Mouse (Mus musculus): ENCODE results near the gene Pcsk5.
A peak's percentile ranks its signal among the peaks of the same experiment; 100 is the strongest.
"Not testable (repeated sequence)": the region's sequence is repeated elsewhere in the genome, so short reads cannot be mapped to it uniquely, and the experiment has no call there.

The Pcsk5 gene

DNA sequence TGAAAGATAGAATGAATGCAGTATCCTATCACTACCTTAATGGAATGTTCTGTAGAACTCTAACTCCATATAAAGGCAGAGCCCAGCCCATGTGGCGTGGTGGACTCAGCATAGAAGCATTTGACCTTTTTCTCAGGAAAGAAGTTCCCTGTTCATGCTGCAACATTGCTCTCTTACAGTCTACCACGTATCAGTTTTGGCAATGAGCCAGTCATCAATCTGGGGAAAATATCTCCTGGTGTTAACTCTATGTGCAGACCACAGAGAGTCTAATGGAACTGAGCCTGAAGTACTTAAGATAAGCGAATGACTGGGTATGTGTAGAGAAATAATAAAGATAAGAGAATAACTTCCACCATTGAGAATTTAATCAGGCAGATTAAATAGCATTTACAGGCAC is 270.2 kb downstream of the Pcsk5 start:
- no peak for DNase-seq

DNA sequence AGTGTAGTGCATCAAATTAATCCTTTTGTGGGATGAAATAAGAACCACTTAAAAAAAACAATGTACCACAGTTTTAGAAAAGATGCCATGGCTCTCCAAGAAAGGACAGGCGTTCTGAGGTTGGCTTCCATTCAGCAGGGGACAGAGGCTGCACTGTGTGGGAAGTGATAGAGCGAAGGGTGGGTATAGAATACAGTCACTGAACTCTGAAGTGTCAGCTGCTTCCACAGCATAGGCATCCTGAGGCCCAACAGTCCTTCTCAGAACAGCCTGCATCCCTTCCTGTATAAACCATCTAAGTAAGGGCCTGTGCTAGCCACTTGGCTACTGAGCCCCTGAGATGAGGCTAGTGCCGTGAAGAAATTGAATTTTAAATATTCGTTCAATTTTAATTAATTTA is 271.3 kb downstream of the Pcsk5 start:
- DNase-seq: no peak

DNA sequence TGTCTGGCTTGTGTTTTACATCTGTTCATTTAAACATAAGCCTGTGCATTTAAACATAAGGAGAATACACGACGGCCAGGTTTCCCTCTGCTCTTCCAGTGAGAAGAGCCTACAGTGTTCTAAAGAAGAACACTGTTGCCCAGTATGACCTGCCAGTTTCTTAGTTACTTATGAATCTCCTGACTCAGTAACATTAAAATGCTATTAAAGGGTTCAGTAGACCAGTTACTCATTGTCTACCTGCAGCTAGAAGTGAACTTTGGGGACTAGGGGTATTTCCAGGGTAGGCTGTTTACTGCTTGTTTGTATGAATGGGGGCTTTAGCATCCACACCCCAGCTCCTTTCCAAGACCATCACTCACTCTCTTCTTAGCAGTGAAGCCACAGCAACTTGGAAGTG is 278.7 kb downstream of the Pcsk5 start:
- DNase-seq: no peak

DNA sequence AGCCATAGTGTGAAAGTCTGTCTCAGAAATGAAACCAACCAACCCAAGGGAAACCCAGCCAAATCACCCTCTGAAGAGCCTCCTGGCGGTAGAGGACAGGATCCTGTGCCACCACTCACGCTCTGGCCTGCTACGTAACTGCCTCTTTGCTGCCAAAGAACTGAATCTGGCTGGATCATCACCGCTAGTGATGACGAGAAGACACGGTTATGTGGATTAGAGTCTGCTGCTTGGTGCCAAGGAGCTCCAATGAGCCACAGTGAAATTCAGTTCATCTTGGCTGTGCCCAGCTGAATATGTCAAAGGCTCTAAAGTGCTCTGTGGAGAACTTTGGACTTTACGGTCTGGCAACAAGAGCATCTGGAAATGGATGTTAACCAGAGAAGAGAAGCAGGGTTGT is 282.3 kb downstream of the Pcsk5 start:
- no peak for DNase-seq

DNA sequence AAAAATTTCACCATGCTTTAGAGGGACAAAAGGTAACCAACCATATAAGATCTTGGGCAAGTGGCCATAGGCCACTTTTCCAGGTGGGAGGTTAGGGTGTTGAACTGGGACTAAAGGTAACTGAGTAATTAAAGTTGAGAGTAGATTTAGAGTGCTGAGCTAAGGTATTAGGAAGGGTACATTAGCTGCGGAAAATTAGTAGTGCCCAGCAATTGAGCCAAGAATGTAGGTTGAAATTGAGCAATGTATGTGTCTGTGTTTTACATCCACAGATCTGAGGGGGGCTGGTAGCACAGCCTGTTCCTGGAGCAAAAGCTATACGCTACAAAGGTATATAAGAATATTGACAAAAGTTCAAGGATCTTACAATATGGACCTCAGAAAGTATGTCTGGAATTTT is 282.9 kb downstream of the Pcsk5 start:
- DNase-seq: no peak

DNA sequence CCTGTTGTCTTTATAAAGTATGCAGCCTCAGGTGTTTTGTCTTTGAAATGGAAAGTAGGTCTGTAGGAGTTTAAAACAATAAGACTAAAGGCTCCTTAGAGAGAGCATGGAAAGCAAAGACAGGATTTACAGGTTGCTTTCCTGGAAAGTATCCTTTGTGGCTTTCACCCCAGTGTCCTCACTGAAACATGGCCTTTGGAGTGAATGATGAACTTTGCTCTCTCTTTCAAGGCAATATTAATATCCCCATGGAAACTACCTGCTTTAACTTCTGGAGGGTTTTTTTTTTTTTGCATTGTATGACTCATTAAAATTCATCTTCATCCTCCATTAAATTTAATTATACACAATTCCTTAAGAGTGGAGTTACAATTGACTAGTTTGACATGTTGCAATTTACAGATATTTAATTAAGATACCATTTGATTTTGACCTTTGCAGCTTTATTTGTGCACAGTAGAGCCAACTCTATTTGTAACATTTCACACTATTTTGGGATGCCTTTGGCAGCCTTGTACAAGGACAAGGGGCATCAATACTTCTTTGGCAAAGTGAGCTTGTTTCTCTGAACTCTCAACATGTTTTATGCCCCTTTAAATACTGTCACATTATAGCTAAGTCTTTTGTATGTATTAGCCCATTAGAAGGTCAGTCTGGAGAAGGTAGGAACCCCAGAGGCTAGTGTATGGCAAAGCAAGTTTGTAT is 283.9 kb downstream of the Pcsk5 start:
- no peak for DNase-seq

DNA sequence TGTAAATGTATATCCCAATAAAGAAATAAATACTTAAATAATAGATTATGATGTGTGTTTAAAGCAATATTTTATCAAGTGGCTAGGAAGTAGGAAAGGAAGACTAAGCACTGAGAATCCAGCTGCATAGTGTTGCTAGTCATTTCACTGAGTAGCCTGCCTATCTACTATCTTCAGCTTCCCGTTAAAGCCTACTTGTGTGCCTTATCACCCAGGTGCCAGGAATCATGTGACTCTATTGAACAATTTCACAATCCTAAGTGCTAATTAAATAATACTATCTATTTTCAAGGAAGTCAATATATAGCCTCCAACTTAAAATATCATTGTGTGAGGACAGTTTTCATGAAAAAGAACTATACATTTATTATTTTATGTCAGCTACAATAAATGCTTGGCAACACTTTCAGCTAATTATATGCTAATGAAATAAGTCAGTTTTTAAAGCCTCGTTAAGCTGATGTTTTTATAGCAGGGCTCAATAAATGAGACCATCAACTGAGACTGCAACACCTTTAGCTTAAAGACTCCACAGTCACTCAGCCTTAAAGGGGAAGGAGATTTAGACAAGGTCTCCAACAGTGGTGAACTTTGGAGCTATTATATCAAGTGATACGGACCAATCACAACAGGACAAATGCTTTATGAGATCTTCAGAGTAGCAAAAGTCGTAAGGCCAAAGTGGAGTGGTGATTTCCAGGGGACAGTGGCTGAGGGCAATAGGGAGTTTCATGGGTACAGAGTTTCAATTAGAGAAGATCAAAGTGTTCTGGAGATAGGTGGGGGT is 308.5 kb downstream of the Pcsk5 start:
- no peak for DNase-seq

DNA sequence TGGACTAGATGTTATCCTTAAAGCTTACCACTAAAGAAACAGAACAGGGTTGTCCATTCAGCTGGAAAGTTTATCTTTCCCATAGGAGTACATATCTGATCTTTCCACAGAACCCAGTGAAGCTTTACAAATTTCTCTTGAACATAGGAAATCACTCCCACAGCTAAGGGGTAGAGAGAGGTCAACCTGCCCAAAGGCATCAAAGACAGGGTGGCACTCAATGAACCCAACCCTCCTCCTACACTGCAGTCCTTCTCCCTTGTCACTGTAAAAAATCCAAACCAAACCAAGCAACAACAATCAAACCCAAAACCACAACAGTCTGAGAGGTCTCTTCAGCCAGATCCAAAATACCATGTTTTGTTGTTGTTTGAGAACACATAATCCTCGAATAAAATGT is 311.9 kb downstream of the Pcsk5 start:
- DNase-seq: no peak

DNA sequence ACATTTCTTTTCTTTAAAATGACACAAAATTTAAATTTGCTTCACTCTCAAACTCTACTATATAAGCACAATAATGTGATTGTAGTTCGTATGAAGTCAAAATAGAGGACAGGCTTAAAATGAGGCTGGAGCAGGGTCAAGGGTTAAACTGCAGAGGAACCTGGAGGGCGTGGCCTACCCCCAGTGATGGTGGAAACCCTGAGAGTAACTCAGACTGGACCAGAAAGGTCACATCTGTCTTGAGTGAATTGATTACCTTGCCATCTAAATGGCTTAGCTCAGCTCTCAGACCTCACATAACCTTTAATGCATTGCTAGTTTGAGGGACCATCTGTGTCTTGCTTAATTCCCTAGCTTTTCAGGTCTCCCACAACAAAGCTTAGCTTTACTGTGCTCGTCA is 323.0 kb downstream of the Pcsk5 start:
- DNase-seq: no peak

DNA sequence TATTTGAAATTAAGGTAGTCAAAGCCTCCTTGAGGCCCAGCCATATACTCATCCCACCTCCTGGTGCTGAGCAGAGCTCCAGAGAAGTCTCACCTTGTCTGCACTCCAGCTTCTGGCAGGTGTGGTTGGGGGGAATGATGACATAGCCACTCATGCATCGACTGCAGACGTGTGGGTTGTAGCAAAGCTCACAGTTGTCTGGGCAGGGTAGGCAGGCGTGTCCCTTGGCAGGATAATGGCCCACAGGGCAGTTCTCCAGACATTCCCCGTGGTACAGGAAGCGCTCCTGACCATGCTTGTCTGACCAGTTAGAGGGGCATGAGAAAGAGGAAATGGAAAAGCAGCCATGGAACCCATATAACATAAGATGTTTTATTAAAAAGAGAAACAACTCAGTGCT is 326.1 kb downstream of the Pcsk5 start:
- no peak for DNase-seq

DNA sequence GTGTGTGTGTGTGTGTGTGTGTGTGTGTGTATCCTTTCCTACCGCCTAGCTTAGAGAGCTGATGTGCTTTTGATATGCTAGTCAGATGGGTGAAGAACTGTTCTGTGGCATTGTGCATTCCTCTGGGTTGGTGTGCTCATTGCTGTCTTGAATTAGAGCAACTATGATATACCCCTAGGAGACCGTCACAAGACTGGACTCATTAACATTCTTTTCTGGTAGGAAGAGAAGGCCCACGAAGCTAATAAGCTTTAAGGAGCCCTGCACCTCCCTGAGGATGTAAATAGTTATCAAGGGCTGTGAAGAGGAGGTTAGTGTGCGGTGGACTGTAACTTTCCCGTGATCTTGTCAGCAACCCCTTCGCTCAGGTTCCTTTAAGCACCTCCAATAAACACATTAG is 333.2 kb downstream of the Pcsk5 start:
- no peak for DNase-seq

DNA sequence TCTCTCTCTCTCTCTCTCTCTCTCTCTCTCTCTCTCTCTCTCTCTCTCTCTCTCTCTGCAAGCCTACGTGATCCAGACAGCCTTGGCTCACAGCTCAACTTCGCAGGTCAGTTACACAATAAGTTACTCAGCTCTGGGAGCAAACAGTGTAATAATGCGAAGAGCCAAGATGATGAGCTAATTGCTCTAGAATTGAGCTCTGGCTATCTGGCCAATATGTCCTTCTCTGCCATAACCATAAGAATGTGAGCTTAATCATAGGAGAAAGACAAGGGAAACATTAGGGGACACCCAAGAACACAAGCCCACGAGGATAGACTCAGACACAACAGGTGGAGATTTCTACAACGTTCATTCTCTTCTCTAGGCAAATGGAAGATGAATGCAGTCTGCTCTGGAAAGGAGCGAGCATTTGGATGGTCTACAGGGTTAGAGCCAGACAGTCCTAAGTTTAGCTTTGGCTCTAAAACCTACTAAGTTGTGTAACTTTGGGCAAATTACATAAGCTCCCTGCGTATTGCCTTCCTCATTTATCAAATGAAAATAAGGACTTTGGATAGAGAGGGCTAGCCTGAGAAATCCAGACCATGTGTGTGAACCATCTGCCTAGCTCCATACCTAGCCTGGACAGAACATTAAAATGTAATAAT is 338.7 kb downstream of the Pcsk5 start:
- DNase-seq: peak; percentile 69

DNA sequence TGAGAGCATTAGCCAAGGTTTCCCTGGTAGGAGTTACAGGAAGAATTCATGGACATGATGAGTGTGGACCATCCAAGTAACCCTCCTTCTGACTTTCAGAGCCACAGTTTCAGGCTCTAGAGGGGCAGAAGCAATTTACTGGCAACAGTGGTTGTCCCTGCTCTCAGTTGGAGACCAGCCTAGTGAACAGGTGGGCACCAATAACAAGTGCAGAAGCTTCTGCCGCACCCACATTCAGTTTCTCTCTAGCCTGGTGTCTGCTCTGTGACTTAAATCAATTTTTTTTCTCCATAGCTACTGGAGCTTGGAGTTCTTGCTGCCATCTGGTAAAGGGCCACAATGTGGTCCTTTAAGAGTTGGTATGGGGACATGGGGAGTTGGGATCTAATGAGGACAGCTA is 341.3 kb downstream of the Pcsk5 start:
- DNase-seq: no peak

DNA sequence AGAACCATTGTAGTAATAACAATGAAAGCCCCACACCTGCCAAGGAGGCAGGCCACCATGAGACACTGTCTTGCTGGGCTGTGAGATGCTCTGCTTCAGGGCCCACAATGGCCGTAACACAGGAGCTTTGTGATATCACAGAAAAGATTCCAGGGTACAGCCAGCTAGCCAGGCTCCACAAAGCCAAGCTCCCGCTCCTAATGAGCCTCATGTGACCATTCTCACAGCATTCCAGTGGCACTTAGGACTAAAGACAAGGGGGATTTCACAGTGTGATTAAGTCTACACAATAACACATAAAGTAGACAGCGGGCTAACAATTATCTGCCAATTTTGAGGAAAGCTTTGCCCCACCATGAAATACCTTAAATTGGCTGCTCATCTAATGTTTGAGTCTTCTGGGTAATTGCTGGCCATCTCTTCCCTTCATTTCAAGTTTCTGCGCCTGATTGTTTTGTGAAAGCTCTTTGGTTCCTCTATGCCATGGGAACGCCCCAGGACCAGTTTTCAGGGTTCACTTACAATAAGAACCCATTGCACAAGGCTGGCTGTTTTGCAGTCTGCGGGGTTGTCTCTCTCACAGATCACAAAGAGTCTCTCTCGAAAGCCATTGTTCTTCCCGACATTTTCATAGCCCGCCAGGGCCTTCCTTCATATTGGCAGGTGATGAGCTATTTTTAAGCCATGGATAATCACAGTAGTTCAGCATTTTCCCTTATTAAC is 345.4 kb downstream of the Pcsk5 start:
- no peak for DNase-seq

DNA sequence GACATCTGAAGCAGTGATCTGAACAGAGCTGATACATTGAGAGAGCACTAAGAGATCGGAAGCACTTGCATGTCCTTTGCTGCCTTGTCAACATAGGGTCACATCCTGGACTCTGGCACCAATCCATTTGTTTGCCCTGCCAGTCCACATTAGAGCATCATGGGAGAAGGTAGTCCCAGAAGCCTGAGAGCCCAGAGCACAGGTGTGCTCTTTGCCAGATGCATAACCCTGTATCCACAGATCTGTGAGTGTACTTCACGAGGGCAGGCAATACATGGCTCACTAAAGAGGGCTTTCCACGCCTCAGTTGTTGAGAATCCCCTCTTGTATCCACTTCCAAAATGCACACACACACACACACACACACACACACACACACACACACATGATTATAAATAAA is 346.1 kb downstream of the Pcsk5 start:
- DNase-seq: no peak

DNA sequence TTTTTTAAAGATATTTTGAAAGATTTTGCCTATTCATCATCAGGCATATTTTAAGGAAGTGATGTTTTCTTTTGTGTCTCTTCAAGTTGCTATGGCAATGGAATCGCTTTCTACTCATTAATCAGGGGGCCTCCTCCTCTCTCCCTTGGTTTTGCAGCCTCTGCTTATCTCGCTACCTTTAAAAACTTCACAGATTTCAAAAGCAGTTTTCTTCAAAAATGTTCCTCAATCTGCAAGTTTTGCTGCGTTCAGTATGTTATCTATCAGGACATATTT is 347.6 kb downstream of the Pcsk5 start:
- DNase-seq: no peak

DNA sequence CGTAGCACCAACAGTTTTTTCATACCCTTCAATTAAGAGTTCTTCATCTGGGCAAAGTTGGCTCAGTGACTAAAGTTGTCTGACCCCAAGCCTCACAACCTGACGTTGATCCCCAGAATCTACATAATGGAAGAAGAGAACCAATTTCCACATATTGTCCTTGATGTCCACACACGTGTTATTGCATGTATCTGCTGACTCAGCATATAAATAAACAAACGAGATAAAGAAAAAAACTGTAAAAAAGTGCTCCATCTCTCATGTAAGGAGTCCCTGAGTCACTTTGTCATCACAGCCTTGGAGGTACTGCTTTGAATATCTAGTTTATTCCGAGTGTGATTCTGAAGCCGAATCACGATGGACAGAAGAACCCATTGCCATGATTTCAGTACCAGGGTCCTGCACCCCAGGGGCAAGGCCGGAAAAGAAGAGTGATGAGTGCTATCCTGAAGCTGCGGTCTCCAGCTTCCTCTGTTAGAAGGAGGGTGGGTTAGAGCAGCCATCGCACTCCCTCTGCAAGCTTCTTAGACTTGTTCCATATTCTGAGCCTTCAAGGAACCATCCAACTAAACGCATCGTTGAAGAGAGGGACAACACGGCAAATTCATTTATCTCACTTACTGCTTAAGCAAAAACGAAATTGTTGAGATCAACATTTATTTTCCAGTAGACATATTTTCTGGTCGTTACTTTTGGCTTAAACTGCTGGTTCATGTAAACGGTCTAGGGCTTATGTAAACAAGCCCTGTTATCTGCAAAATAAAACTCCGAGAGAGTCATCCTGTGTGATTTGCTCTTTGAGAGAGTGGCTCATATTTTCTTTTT is 348.2 kb downstream of the Pcsk5 start:
- DNase-seq: no peak

DNA sequence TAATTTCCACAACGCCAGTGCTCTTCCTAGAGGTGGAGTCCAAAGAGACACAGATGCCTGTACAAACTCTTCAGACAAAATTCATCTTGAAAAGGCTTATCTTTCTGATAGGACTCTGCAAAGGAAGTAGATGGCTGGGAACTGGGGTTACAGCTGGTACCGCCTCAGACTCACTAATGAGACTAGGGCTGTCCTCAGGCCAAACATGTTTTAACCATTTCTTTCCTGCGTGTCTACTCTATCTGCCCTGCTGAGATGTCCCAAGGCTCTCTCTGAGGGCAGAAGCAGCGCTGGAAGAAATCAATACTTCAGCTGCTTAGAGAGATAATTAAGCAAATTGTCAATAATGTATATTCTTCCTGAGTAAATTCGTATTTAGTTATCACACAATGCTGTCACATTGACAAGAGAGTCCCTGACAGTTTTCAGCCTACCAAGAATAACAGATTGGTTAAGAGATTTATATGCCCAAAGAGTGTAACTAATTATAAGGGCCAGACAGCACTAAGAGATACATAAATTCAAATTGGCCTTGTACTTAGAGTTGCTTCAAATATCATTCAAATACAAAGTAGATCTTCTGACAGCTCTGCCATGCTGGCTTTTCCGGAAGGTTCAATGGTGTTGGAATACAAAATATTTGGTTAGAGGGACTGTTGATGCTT is 355.2 kb downstream of the Pcsk5 start:
- no peak for DNase-seq

DNA sequence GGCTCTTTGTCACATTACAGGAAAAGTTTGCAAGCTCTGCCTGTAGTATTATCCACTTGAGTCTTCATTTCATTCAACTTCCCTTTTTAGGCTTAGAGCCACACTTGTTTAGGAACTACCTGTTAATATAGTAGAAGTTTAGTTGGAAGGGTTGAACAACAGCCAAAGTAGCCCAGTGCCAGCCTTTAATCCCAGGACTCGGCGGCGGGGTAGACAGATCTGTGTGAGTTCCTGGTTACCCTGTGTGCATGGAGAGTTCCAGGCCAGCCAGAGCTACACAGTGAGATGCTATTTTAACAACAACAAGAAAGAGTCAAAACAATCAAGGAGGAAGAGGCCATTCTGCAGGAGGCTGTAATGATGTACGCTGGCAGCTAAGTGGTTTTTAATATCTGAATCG is 358.0 kb downstream of the Pcsk5 start:
- DNase-seq: no peak

DNA sequence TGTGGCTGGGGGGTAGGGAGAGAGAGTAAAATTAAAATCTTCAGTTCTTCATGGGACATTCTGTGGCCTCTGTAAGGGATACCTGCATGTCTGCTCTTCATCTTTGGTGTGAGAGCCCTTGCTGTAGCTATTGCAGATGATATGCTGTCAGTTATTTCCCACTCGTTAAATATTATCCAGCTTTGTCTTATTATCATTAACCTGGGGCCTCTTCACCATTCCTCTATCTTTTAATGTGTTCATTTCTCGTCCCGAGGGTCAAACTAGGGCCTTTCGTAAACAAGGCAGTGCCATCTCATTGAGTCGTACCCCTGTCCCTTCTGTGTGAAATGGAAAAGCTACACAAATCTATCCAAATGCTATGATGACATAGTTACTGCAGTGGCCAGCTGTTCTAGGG is 361.4 kb downstream of the Pcsk5 start:
- no peak for DNase-seq

DNA sequence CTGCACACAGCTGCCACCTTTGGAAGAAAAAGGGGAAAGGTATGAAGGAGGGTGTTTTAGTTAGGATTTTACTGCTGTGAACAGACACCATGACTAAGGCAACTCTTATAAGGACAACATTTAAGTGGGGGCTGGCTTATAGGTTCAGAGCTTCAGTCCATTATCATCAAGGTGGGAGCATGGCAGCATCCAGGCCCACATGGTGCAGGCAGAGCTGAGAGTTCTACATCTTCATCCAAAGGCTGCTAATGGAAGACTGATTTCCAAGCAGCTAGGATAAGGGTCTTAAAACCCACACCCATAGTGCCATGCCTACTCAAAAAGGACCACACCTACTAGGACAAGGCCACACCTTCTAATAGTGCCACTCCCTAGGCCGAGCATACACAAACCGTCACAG is 364.3 kb downstream of the Pcsk5 start:
- not testable (repeated sequence) for DNase-seq

DNA sequence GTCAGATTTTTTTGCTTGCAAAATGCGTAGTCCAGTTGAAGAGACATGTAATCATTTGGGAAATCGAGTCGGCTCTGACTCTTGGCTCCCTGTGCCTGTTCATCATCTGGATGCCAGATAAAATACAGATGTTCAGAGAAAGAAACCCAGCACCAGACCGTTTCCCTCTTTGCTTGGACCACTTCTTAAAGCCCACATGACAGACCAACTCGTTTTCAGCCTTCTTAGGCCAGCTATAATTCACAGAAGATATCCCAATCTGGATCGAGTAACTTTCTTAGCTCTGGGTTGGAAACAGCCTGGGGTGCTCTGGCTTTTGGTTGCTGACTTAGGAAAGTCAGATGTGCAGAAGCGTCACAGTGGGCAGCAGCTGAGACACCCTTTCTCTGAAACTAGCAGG is 365.6 kb downstream of the Pcsk5 start:
- no peak for DNase-seq
